Comparison of ENCODE assay signal across 8 mouse cellular contexts in genomic region chr4:43579256-43579655, GRCm38 (mm10). TPM values are rescaled to one million over a fixed set of nuclear protein-coding genes. Genes with fewer than 3 reads are reported as not detected.
DNase-seq lines count a peak whose midpoint lies in the region; ATAC-seq and TF ChIP-seq lines count a peak whose summit lies in the region.

No protein-coding gene starts in this region.

- 5% methylated on average over 10 of the region's 10 CpGs for WGBS in thymus, adult 2 months
- WGBS in limb, embryonic 13.5 days, result 4% methylated on average over 10 of the region's 10 CpGs
- WGBS in stomach, embryonic 16.5 days, result 4% methylated on average over 10 of the region's 10 CpGs

- peak overlapping the region; percentile 95 for H3K4me3 ChIP-seq in thymus, adult 2 months (ENCODE audit: control insufficient read depth, insufficient read depth, low read length)
- peak overlapping the region; percentile 87 for H3K4me3 ChIP-seq in limb, embryonic 13.5 days
- H3K4me3 ChIP-seq in stomach, embryonic 16.5 days (replicated peaks; ENCODE audit: low read length), result peak overlapping the region; percentile 86

- no peaks in the 10 kb centered on the region for H3K27me3 ChIP-seq in thymus, adult 2 months (ENCODE audit: control insufficient read depth, insufficient read depth, low read length)
- no peaks in the 10 kb centered on the region for H3K27me3 ChIP-seq in limb, embryonic 13.5 days
- no peaks in the 10 kb centered on the region for H3K27me3 ChIP-seq in stomach, embryonic 16.5 days (ENCODE audit: control insufficient read depth, insufficient read depth, low read length)

- H3K4me1 ChIP-seq in thymus, adult 2 months (replicated peaks; ENCODE audit: control insufficient read depth, insufficient read depth, low read length), result peaks cover 19% of the 10 kb centered on the region
- H3K4me1 ChIP-seq in limb, embryonic 13.5 days, result peaks cover 48% of the 10 kb centered on the region
- H3K4me1 ChIP-seq in stomach, embryonic 16.5 days (ENCODE audit: control insufficient read depth, insufficient read depth, low read length), result peaks cover 36% of the 10 kb centered on the region

- H3K9me3 ChIP-seq in limb, embryonic 13.5 days, result no peaks in the 10 kb centered on the region
- no peaks in the 10 kb centered on the region for H3K9me3 ChIP-seq in stomach, embryonic 16.5 days (replicated peaks; ENCODE audit: control insufficient read depth, low read length)

- H3K36me3 ChIP-seq in thymus, adult 2 months (ENCODE audit: control insufficient read depth, insufficient read depth, low read length), result peaks cover 5% of the 10 kb centered on the region; the same call in 1 of the 2 replicates
- peaks cover 51% of the 10 kb centered on the region for H3K36me3 ChIP-seq in limb, embryonic 13.5 days
- H3K36me3 ChIP-seq in stomach, embryonic 16.5 days (ENCODE audit: control insufficient read depth, insufficient read depth, low read length), result peaks cover 19% of the 10 kb centered on the region

- H3K4me2 ChIP-seq in limb, embryonic 13.5 days (replicated peaks), result peak overlapping the region; percentile 96
- H3K4me2 ChIP-seq in stomach, embryonic 16.5 days (ENCODE audit: low read depth, low read length), result peak overlapping the region; percentile 96

- no peak for DNase-seq in frontal cortex, adult 2 months (ENCODE audit: extremely low spot score in 1 of 2, low spot score in 1 of 2)
- no peak for DNase-seq in thymus, adult 2 months
- DNase-seq in thymus, postnatal 10 days (ENCODE audit: low spot score in 2 of 2), result no peak
- no peak for DNase-seq in adrenal gland, postnatal 4 days (ENCODE audit: low spot score in 2 of 2)
- no peak for DNase-seq in thymus, postnatal 25 days

- H3K27ac ChIP-seq in thymus, adult 2 months (ENCODE audit: control insufficient read depth, insufficient read depth, low read length), result peak overlapping the region; percentile 11; the same call in 1 of the 2 replicates
- peak overlapping the region; percentile 81 for H3K27ac ChIP-seq in limb, embryonic 13.5 days
- peak overlapping the region; percentile 92 for H3K27ac ChIP-seq in stomach, embryonic 16.5 days (ENCODE audit: low read length)

- no peak for TF ChIP-seq POLR2A in thymus, adult 2 months (IDR thresholded peaks at IDR 0.05; ENCODE audit: control insufficient read depth, extremely low read depth, insufficient read depth, low read length, poor library complexity)

- ATAC-seq in frontal cortex, adult (ENCODE audit: low TSS enrichment), result 0 out of 2 replicates have a peak, but pooled peaks have one; percentile 1
- no peak for ATAC-seq in limb, embryonic 13.5 days (ENCODE audit: low FRiP score, low read depth)
- ATAC-seq in stomach, embryonic 16.5 days (ENCODE audit: insufficient read depth, low FRiP score), result no peak

- H3K9ac ChIP-seq in limb, embryonic 13.5 days, result peak overlapping the region; percentile 90
- peak overlapping the region; percentile 79 for H3K9ac ChIP-seq in stomach, embryonic 16.5 days (ENCODE audit: low read length)

- no peak for TF ChIP-seq CTCF in thymus, adult 2 months (IDR thresholded peaks at IDR 0.05; ENCODE audit: borderline replicate concordance, control insufficient read depth, extremely low read depth, insufficient read depth, low read length, poor library complexity)

RNA-seq across cellular contexts. Expression of gene Gba2, which starts 0.6 kb away (rescaled TPM):
- 85.8 and 91.4 TPM in 2 replicates for polyA plus RNA-seq in frontal cortex, adult 2 months (2012; rRNA removed)
- 85.4 and 87.0 TPM in 2 replicates for polyA plus RNA-seq in thymus, adult 2 months (2012; rRNA removed)
- polyA plus RNA-seq in limb, embryonic 13.5 days (2015; fragmentation: Nextera tagmentation; extraction: Ambion mirVana), result 26.9 and 27.0 TPM in 2 replicates
- 14.2 and 15.6 TPM in 2 replicates for polyA plus RNA-seq in stomach, embryonic 16.5 days (2015; fragmentation: Nextera tagmentation; extraction: Ambion mirVana)
- 10 to 100 TPM; 17.8 to 18.2 TPM for total RNA-seq in adrenal gland, postnatal 4 days (2021)

RNA-seq across cellular contexts. Expression of gene Rgp1, which starts 0.7 kb away (rescaled TPM):
- 35.5 and 39.6 TPM in 2 replicates for polyA plus RNA-seq in frontal cortex, adult 2 months (2012; rRNA removed)
- 99.6 and 114 TPM in 2 replicates for polyA plus RNA-seq in thymus, adult 2 months (2012; rRNA removed)
- polyA plus RNA-seq in limb, embryonic 13.5 days (2015; fragmentation: Nextera tagmentation; extraction: Ambion mirVana), result 35.0 and 38.5 TPM in 2 replicates
- 25.9 and 37.2 TPM in 2 replicates for polyA plus RNA-seq in stomach, embryonic 16.5 days (2015; fragmentation: Nextera tagmentation; extraction: Ambion mirVana)
- total RNA-seq in adrenal gland, postnatal 4 days (2021), result 10 to 100 TPM; 65.3 to 68.5 TPM

RNA-seq across cellular contexts. Expression of gene Msmp, which starts 5.0 kb away (rescaled TPM):
- polyA plus RNA-seq in frontal cortex, adult 2 months (2012; rRNA removed), result not detected in 2 replicates
- polyA plus RNA-seq in thymus, adult 2 months (2012; rRNA removed), result not detected in 2 replicates
- 1.4 and 2.2 TPM in 2 replicates for polyA plus RNA-seq in limb, embryonic 13.5 days (2015; fragmentation: Nextera tagmentation; extraction: Ambion mirVana)
- polyA plus RNA-seq in stomach, embryonic 16.5 days (2015; fragmentation: Nextera tagmentation; extraction: Ambion mirVana), result 0.48 and 0.95 TPM in 2 replicates
- total RNA-seq in adrenal gland, postnatal 4 days (2021), result 1 to 10 TPM; 1.4 to 2.2 TPM

RNA-seq across cellular contexts. Expression of gene Tln1, which starts 16.8 kb away (rescaled TPM):
- polyA plus RNA-seq in frontal cortex, adult 2 months (2012; rRNA removed), result 42.4 and 43.2 TPM in 2 replicates
- 225 and 254 TPM in 2 replicates for polyA plus RNA-seq in thymus, adult 2 months (2012; rRNA removed)
- 60.4 and 63.6 TPM in 2 replicates for polyA plus RNA-seq in limb, embryonic 13.5 days (2015; fragmentation: Nextera tagmentation; extraction: Ambion mirVana)
- 62.6 and 64.8 TPM in 2 replicates for polyA plus RNA-seq in stomach, embryonic 16.5 days (2015; fragmentation: Nextera tagmentation; extraction: Ambion mirVana)
- 100 to 1,000 TPM; 209 to 246 TPM for total RNA-seq in adrenal gland, postnatal 4 days (2021)

RNA-seq across cellular contexts. Expression of gene Creb3, which starts 17.1 kb away (rescaled TPM):
- 59.9 and 78.4 TPM in 2 replicates for polyA plus RNA-seq in frontal cortex, adult 2 months (2012; rRNA removed)
- 64.6 and 80.2 TPM in 2 replicates for polyA plus RNA-seq in thymus, adult 2 months (2012; rRNA removed)
- 58.7 and 60.0 TPM in 2 replicates for polyA plus RNA-seq in limb, embryonic 13.5 days (2015; fragmentation: Nextera tagmentation; extraction: Ambion mirVana)
- 71.4 and 84.7 TPM in 2 replicates for polyA plus RNA-seq in stomach, embryonic 16.5 days (2015; fragmentation: Nextera tagmentation; extraction: Ambion mirVana)
- total RNA-seq in adrenal gland, postnatal 4 days (2021), result 100 to 1,000 TPM; 130 to 160 TPM

Comparison
In these comparisons a context has a peak if more than half of its experiments do, and no peak if none do; other contexts are left out.
1. H3K27ac ChIP-seq: peak in every context shown above with its lines; median percentile 92 in stomach, embryonic 16.5 days; 81 in limb, embryonic 13.5 days; 11 in thymus, adult 2 months.